Mouse (Mus musculus): Measurements from ENCODE around the gene Lsamp. TPM values are rescaled to one million over a fixed set of nuclear protein-coding genes. Genes with fewer than 3 reads are reported as not detected.
"Not testable (repeated sequence)": the region's sequence is repeated elsewhere in the genome, so short reads cannot be mapped to it uniquely, and the experiment has no call there.

The Lsamp gene
- polyA plus RNA-seq, 1 experiment from 2014 or later, result 30.5 TPM

GRCm38 (mm10) chr16:41936908-41937595 lies 1952.9 kb downstream of the Lsamp start:
- Histone ChIP-seq H3K9me3 (no peaks in the 10 kb centered on the region), H3K27me3 (no peaks in the 10 kb centered on the region), H3K4me2 (replicated peaks) (no peak overlapping the region), H3K9ac (replicated peaks) (no peak overlapping the region), H3K36me3 (no peaks in the 10 kb centered on the region), H3K4me3 (no peak overlapping the region), H3K27ac (replicated peaks) (no peak overlapping the region), H3K4me1 (no peaks in the 10 kb centered on the region)
- no peak for ATAC-seq (ENCODE audit: low FRiP score, low read depth)
- WGBS, result 87% methylated on average over 3 of the region's 3 CpGs

- Histone ChIP-seq H3K9ac (replicated peaks) (no peak overlapping the region), H3K4me2 (replicated peaks) (no peak overlapping the region), H3K36me3 (no peaks in the 10 kb centered on the region), H3K27me3 (no peaks in the 10 kb centered on the region), H3K4me1 (no peaks in the 10 kb centered on the region), H3K9me3 (no peaks in the 10 kb centered on the region), H3K27ac (replicated peaks) (no peak overlapping the region), H3K4me3 (no peak overlapping the region)
- ATAC-seq (ENCODE audit: low FRiP score, low read depth), result no peak
- WGBS, result 83% methylated on average over 1 of the region's 1 CpGs
Measured at GRCm38 (mm10) chr16:41937596-41937990, 1953.4 kb downstream of the Lsamp start.

- no peak overlapping the region for H3K27ac ChIP-seq (replicated peaks)
- H3K4me3 ChIP-seq, result no peak overlapping the region
- H3K4me2 ChIP-seq (replicated peaks), result no peak overlapping the region
- no peaks in the 10 kb centered on the region for H3K9me3 ChIP-seq
- no peak for ATAC-seq (ENCODE audit: low FRiP score, low read depth)
- H3K27me3 ChIP-seq, result no peaks in the 10 kb centered on the region
- no peaks in the 10 kb centered on the region for H3K4me1 ChIP-seq
- no peaks in the 10 kb centered on the region for H3K36me3 ChIP-seq
- H3K9ac ChIP-seq (replicated peaks), result no peak overlapping the region
- 91% methylated on average over 5 of the region's 5 CpGs for WGBS
Measured at GRCm38 (mm10) chr16:41938258-41938657, 1954.1 kb downstream of the Lsamp start.

- no peak overlapping the region for H3K4me2 ChIP-seq (replicated peaks)
- 85% methylated on average over 7 of the region's 7 CpGs for WGBS
- H3K4me3 ChIP-seq, result no peak overlapping the region
- no peaks in the 10 kb centered on the region for H3K36me3 ChIP-seq
- H3K4me1 ChIP-seq, result no peaks in the 10 kb centered on the region
- H3K9me3 ChIP-seq, result no peaks in the 10 kb centered on the region
- H3K9ac ChIP-seq (replicated peaks), result no peak overlapping the region
- no peaks in the 10 kb centered on the region for H3K27me3 ChIP-seq
- ATAC-seq (ENCODE audit: low FRiP score, low read depth), result no peak
- H3K27ac ChIP-seq (replicated peaks), result no peak overlapping the region
Measured at GRCm38 (mm10) chr16:41941591-41942315, 1957.6 kb downstream of the Lsamp start.

- Histone ChIP-seq H3K27me3 (no peaks in the 10 kb centered on the region), H3K4me1 (no peaks in the 10 kb centered on the region), H3K9ac (replicated peaks) (no peak overlapping the region), H3K4me2 (replicated peaks) (no peak overlapping the region), H3K4me3 (no peak overlapping the region), H3K9me3 (no peaks in the 10 kb centered on the region), H3K36me3 (peaks cover 7% of the 10 kb centered on the region), H3K27ac (replicated peaks) (no peak overlapping the region)
- 95% methylated on average over 3 of the region's 3 CpGs for WGBS
- ATAC-seq (ENCODE audit: low FRiP score, low read depth), result no peak
Measured at GRCm38 (mm10) chr16:41957811-41958210, 1973.7 kb downstream of the Lsamp start.

- 61% methylated on average over 1 of the region's 1 CpGs for WGBS
- no peak overlapping the region for H3K9ac ChIP-seq (replicated peaks)
- no peak overlapping the region for H3K4me2 ChIP-seq (replicated peaks)
- H3K9me3 ChIP-seq, result no peaks in the 10 kb centered on the region
- no peak overlapping the region for H3K4me3 ChIP-seq
- H3K27me3 ChIP-seq, result no peaks in the 10 kb centered on the region
- H3K36me3 ChIP-seq, result no peaks in the 10 kb centered on the region
- no peak overlapping the region for H3K27ac ChIP-seq (replicated peaks)
- ATAC-seq (ENCODE audit: low FRiP score, low read depth), result no peak
- H3K4me1 ChIP-seq, result no peaks in the 10 kb centered on the region
Measured at GRCm38 (mm10) chr16:41965636-41966035, 1981.5 kb downstream of the Lsamp start.

GRCm38 (mm10) chr16:41969215-41969614 lies 1985.1 kb downstream of the Lsamp start:
- Histone ChIP-seq H3K36me3 (no peaks in the 10 kb centered on the region), H3K9ac (replicated peaks) (no peak overlapping the region), H3K9me3 (no peaks in the 10 kb centered on the region), H3K27me3 (no peaks in the 10 kb centered on the region), H3K4me2 (replicated peaks) (no peak overlapping the region), H3K27ac (replicated peaks) (no peak overlapping the region), H3K4me3 (no peak overlapping the region), H3K4me1 (no peaks in the 10 kb centered on the region)
- WGBS, result 81% methylated on average over 2 of the region's 2 CpGs
- ATAC-seq (ENCODE audit: low FRiP score, low read depth), result no peak

GRCm38 (mm10) chr16:41974866-41975719 lies 1990.9 kb downstream of the Lsamp start:
- Histone ChIP-seq H3K27ac (replicated peaks) (no peak overlapping the region), H3K9ac (replicated peaks) (no peak overlapping the region), H3K4me2 (replicated peaks) (no peak overlapping the region), H3K9me3 (no peaks in the 10 kb centered on the region), H3K4me1 (no peaks in the 10 kb centered on the region), H3K4me3 (no peak overlapping the region), H3K36me3 (no peaks in the 10 kb centered on the region), H3K27me3 (no peaks in the 10 kb centered on the region)
- peak; percentile 47; the same call in 1 of the 2 replicates for ATAC-seq (ENCODE audit: low FRiP score, low read depth)
- WGBS, result 80% methylated on average over 2 of the region's 2 CpGs

GRCm38 (mm10) chr16:41976897-41977296 lies 1992.7 kb downstream of the Lsamp start:
- no peaks in the 10 kb centered on the region for H3K36me3 ChIP-seq
- H3K9ac ChIP-seq (replicated peaks), result no peak overlapping the region
- H3K4me3 ChIP-seq, result no peak overlapping the region
- 79% methylated on average over 5 of the region's 5 CpGs for WGBS
- no peak for ATAC-seq (ENCODE audit: low FRiP score, low read depth)
- no peaks in the 10 kb centered on the region for H3K4me1 ChIP-seq
- H3K9me3 ChIP-seq, result no peaks in the 10 kb centered on the region
- no peak overlapping the region for H3K27ac ChIP-seq (replicated peaks)
- no peaks in the 10 kb centered on the region for H3K27me3 ChIP-seq
- no peak overlapping the region for H3K4me2 ChIP-seq (replicated peaks)

GRCm38 (mm10) chr16:41996956-41997355 lies 2012.8 kb downstream of the Lsamp start:
- no peak for ATAC-seq (ENCODE audit: low FRiP score, low read depth)
- Histone ChIP-seq H3K4me2 (replicated peaks) (no peak overlapping the region), H3K9ac (replicated peaks) (no peak overlapping the region), H3K36me3 (no peaks in the 10 kb centered on the region), H3K4me1 (no peaks in the 10 kb centered on the region), H3K27me3 (no peaks in the 10 kb centered on the region), H3K9me3 (no peaks in the 10 kb centered on the region), H3K27ac (replicated peaks) (no peak overlapping the region), H3K4me3 (no peak overlapping the region)
- WGBS, result 87% methylated on average over 1 of the region's 1 CpGs

- no peaks in the 10 kb centered on the region for H3K36me3 ChIP-seq
- no peak overlapping the region for H3K27ac ChIP-seq (replicated peaks)
- no peak overlapping the region for H3K4me3 ChIP-seq
- H3K27me3 ChIP-seq, result no peaks in the 10 kb centered on the region
- ATAC-seq (ENCODE audit: low FRiP score, low read depth), result no peak
- H3K9ac ChIP-seq (replicated peaks), result no peak overlapping the region
- H3K4me2 ChIP-seq (replicated peaks), result no peak overlapping the region
- no peaks in the 10 kb centered on the region for H3K4me1 ChIP-seq
- H3K9me3 ChIP-seq, result no peaks in the 10 kb centered on the region
- 94% methylated on average over 5 of the region's 5 CpGs for WGBS
Measured at GRCm38 (mm10) chr16:42002925-42003324, 2018.8 kb downstream of the Lsamp start.

GRCm38 (mm10) chr16:42003506-42003905 lies 2019.3 kb downstream of the Lsamp start:
- WGBS, result 97% methylated on average over 11 of the region's 11 CpGs
- H3K9me3 ChIP-seq; H3K27me3 ChIP-seq; H3K4me3 ChIP-seq; H3K27ac ChIP-seq (replicated peaks); H3K9ac ChIP-seq (replicated peaks); H3K36me3 ChIP-seq; H3K4me1 ChIP-seq; H3K4me2 ChIP-seq (replicated peaks); ATAC-seq (ENCODE audit: low FRiP score, low read depth): not testable (repeated sequence)

Data from midbrain, embryonic 12.5 days (tissue).